Mouse (Mus musculus): Measurements from ENCODE around the gene Ms4a8a. TPM values are rescaled to one million over a fixed set of nuclear protein-coding genes. Genes with fewer than 3 reads are reported as not detected.

Gene Ms4a8a
- polyA plus RNA-seq, 1 experiment, result 15.4 TPM

- Histone ChIP-seq H3K4me1 (ENCODE audit: control insufficient read depth, insufficient read depth, low read length) (peaks cover 3% of the 10 kb centered on the region), H3K4me3 (replicated peaks; ENCODE audit: extremely low read depth, low read depth, low read length) (no peak overlapping the region)
- WGBS, result 10% methylated on average over 5 of the region's 5 CpGs
- TF ChIP-seq POLR2A (IDR thresholded peaks at IDR 0.05; ENCODE audit: borderline replicate concordance, extremely low read depth, low read depth, low read length) (no peak), CTCF (IDR thresholded peaks at IDR 0.05; ENCODE audit: insufficient read depth, low read length) (no peak)
- DNase-seq, result no peak
Observed at GRCm38 (mm10) chr19:11044671-11044995, 36.3 kb downstream of the Ms4a8a start.

- Histone ChIP-seq H3K4me3 (replicated peaks; ENCODE audit: extremely low read depth, low read depth, low read length) (no peak overlapping the region), H3K4me1 (ENCODE audit: control insufficient read depth, insufficient read depth, low read length) (no peaks in the 10 kb centered on the region)
- DNase-seq, result no peak
- TF ChIP-seq POLR2A (IDR thresholded peaks at IDR 0.05; ENCODE audit: borderline replicate concordance, extremely low read depth, low read depth, low read length) (no peak), CTCF (IDR thresholded peaks at IDR 0.05; ENCODE audit: insufficient read depth, low read length) (no peak)
Observed at GRCm38 (mm10) chr19:11037570-11037969, 43.3 kb downstream of the Ms4a8a start.

GRCm38 (mm10) chr19:11022382-11022781 is 58.5 kb downstream of the Ms4a8a start:
- Histone ChIP-seq H3K4me3 (replicated peaks; ENCODE audit: extremely low read depth, low read depth, low read length) (no peak overlapping the region), H3K4me1 (ENCODE audit: control insufficient read depth, insufficient read depth, low read length) (no peaks in the 10 kb centered on the region)
- TF ChIP-seq POLR2A (IDR thresholded peaks at IDR 0.05; ENCODE audit: borderline replicate concordance, extremely low read depth, low read depth, low read length) (no peak), CTCF (IDR thresholded peaks at IDR 0.05; ENCODE audit: insufficient read depth, low read length) (no peak)
- DNase-seq, result no peak

- TF ChIP-seq POLR2A (IDR thresholded peaks at IDR 0.05; ENCODE audit: borderline replicate concordance, extremely low read depth, low read depth, low read length), result no peak
- no peak for TF ChIP-seq CTCF (IDR thresholded peaks at IDR 0.05; ENCODE audit: insufficient read depth, low read length)
- DNase-seq, result no peak
- H3K4me3 ChIP-seq (replicated peaks; ENCODE audit: extremely low read depth, low read depth, low read length), result no peak within 1 kb of the TSS
- no peaks in the 10 kb centered on the region for H3K4me1 ChIP-seq (ENCODE audit: control insufficient read depth, insufficient read depth, low read length)
- WGBS, result 82% methylated on average over 3 of the region's 3 CpGs
Observed at GRCm38 (mm10) chr19:11017891-11018290, 63.0 kb downstream of the Ms4a8a start, which contains the start of gene Ms4a18. Gene Ms4a18 (minus strand): TSS chr19:11018031.

Other genes starting within 250 kb of the Ms4a8a start
- 33.3 and 42.0 TPM in 2 replicates for gene Slc15a3, start 241.4 kb downstream of the Ms4a8a start, polyA plus RNA-seq (2012; rRNA removed)
- gene Tmem132a, start 211.2 kb downstream of the Ms4a8a start, polyA plus RNA-seq (2012; rRNA removed), result 22.4 and 23.5 TPM in 2 replicates
- gene Tmem109, start 199.1 kb downstream of the Ms4a8a start, polyA plus RNA-seq (2012; rRNA removed), result 206 and 278 TPM in 2 replicates
- gene Prpf19, start 185.9 kb downstream of the Ms4a8a start, polyA plus RNA-seq (2012; rRNA removed), result 159 and 186 TPM in 2 replicates
- 0.21 and 0.33 TPM in 2 replicates for gene Zp1, start 160.5 kb downstream of the Ms4a8a start, polyA plus RNA-seq (2012; rRNA removed)
- gene Ptgdr2, start 143.9 kb downstream of the Ms4a8a start, polyA plus RNA-seq (2012; rRNA removed), result 4.8 and 6.6 TPM in 2 replicates
- gene Ccdc86, start 131.8 kb downstream of the Ms4a8a start, polyA plus RNA-seq (2012; rRNA removed), result 3.9 and 4.7 TPM in 2 replicates
- not detected in 2 replicates for gene Ms4a10, start 106.4 kb downstream of the Ms4a8a start, polyA plus RNA-seq (2012; rRNA removed)
- 1.8 and 2.3 TPM in 2 replicates for gene Ms4a15, start 87.9 kb downstream of the Ms4a8a start, polyA plus RNA-seq (2012; rRNA removed)
- gene Ms4a18, start 63.1 kb downstream of the Ms4a8a start, polyA plus RNA-seq (2012; rRNA removed), result not detected in 2 replicates
- gene 1700017D01Rik, start 49.8 kb upstream of the Ms4a8a start, polyA plus RNA-seq (2012; rRNA removed), result not detected in 2 replicates
- gene 1700025F22Rik, start 84.2 kb upstream of the Ms4a8a start, polyA plus RNA-seq (2012; rRNA removed), result not detected in 2 replicates
- not detected in 2 replicates for gene Ms4a13, start 115.6 kb upstream of the Ms4a8a start, polyA plus RNA-seq (2012; rRNA removed)
- not detected in 2 replicates for gene Ms4a12, start 151.3 kb upstream of the Ms4a8a start, polyA plus RNA-seq (2012; rRNA removed)
- 1.7 and 2.7 TPM in 2 replicates for gene Ms4a1, start 185.1 kb upstream of the Ms4a8a start, polyA plus RNA-seq (2012; rRNA removed)
- not detected in 2 replicates for gene Ms4a5, start 202.8 kb upstream of the Ms4a8a start, polyA plus RNA-seq (2012; rRNA removed)
- gene Ms4a14, start 233.4 kb upstream of the Ms4a8a start, polyA plus RNA-seq (2012; rRNA removed), result 0.16 and 0.19 TPM in 2 replicates

Measured in lung, adult 2 months (tissue).